Mouse (Mus musculus) heart, postnatal 0 days (tissue): ENCODE results near the gene Psmg4. TPM values are rescaled to one million over a fixed set of nuclear protein-coding genes. Genes with fewer than 3 reads are reported as not detected.
A peak's percentile ranks its signal among the peaks of the same experiment; 100 is the strongest.

Experiments
- ATAC-seq: fragments of 200-750 bp; cut with Nextera tagmentation; 2 replicates; pipeline ENCODE4 v1.8.0; 2017; ENCODE audit warnings: low read depth, moderate number of reproducible peaks, moderate library complexity; ENCODE audit not compliant: insufficient read depth
- DNase-seq: peaks from one replicate; pipeline ENCODE4 v3.0.0-alpha.2; 2016; ENCODE audit warnings: low spot score
- H3K27ac ChIP-seq: fragments of 300-500 bp; sonication (generic); 2 replicates; pipeline ENCODE4 v1.5.1; 2014; ENCODE audit warnings: low read depth, mild to moderate bottlenecking
- H3K27me3 ChIP-seq: fragments of 300-500 bp; sonication (generic); 2 replicates; pipeline ENCODE4 v1.6.1; 2014; ENCODE audit warnings: low read length, mixed read lengths; ENCODE audit not compliant: control insufficient read depth, insufficient read depth
- H3K36me3 ChIP-seq: fragments of 300-500 bp; sonication (generic); replicated peaks from 2 replicates; pipeline ENCODE4 v1.6.1; 2014; ENCODE audit warnings: low read length, mixed read lengths; ENCODE audit not compliant: control insufficient read depth, insufficient read depth
- H3K4me1 ChIP-seq: fragments of 300-500 bp; sonication (generic); 2 replicates; pipeline ENCODE4 v1.6.1; 2014; ENCODE audit warnings: antibody characterized with exemption; ENCODE audit not compliant: control insufficient read depth, insufficient read depth
- H3K4me2 ChIP-seq: fragments of 300-500 bp; sonication (generic); 2 replicates; pipeline ENCODE4 v1.6.1; 2014; ENCODE audit warnings: low read depth, mild to moderate bottlenecking, low read length, moderate library complexity
- H3K4me3 ChIP-seq: fragments of 300-500 bp; sonication (generic); 2 replicates; pipeline ENCODE4 v1.5.1; 2014; ENCODE audit warnings: low read depth, low read length
- H3K9ac ChIP-seq: fragments of 300-500 bp; sonication (generic); replicated peaks from 2 replicates; pipeline ENCODE4 v1.6.1; 2014; ENCODE audit warnings: low read depth, low read length, mixed read lengths
- H3K9me3 ChIP-seq: fragments of 300-500 bp; sonication (generic); replicated peaks from 2 replicates; pipeline ENCODE4 v1.6.1; 2016; ENCODE audit warnings: low read length; ENCODE audit not compliant: control insufficient read depth
- CTCF ChIP-seq: IDR thresholded peaks from 2 replicates; pipeline ENCODE4 v1.5.1; 2016; ENCODE audit warnings: antibody characterized with exemption, control low read depth, low read depth
- EP300 ChIP-seq: IDR thresholded peaks from 2 replicates; pipeline ENCODE4 v1.6.1; 2016; ENCODE audit warnings: antibody characterized with exemption, low read depth
- WGBS: fragments of 180-500 bp; shearing (Covaris S2); extraction: QIAGEN DNeasy Blood & Tissue Kit; methylation state at CpG from one replicate; pipeline ENCODE4 v1.1.7; 2014; 5-methylcytosine and 5-hydroxymethylcytosine counted together
- polyA plus RNA-seq: library from polyadenylated mRNA; unstranded; fragments of >200 nt; fragmentation: Nextera tagmentation; extraction: Ambion mirVana; gene quantifications from 2 replicates; pipeline ENCODE4 v1.2.1, GENCODE M21; 2015
- total RNA-seq: library from RNA; depleted of rRNA; stranded (reverse); fragments of >200 nt; gene quantifications from 2 replicates; pipeline ENCODE4 v1.2.3, GENCODE M21; 2014; ENCODE audit warnings: low replicate concordance

Gene Psmg4
- total and polyA plus RNA-seq, 2 experiments from 2014 or later, result 58.0 to 86.3 TPM

- Histone ChIP-seq H3K4me3 (peak within 1 kb of the TSS; percentile 69), H3K9ac (peak within 1 kb of the TSS; percentile 65), H3K4me1 (peaks cover 22% of the 10 kb centered on the region; the same call in 1 of the 2 replicates), H3K9me3 (no peaks in the 10 kb centered on the region), H3K27me3 (no peaks in the 10 kb centered on the region), H3K27ac (peak within 1 kb of the TSS; percentile 85), H3K4me2 (peak within 1 kb of the TSS; percentile 77), H3K36me3 (peaks cover 4% of the 10 kb centered on the region)
- under 1% methylated on average over 26 of the region's 26 CpGs for WGBS
- TF ChIP-seq CTCF, result no peak
- no peak for TF ChIP-seq EP300
- ATAC-seq, result peak; percentile 90
- peak; percentile 84 for DNase-seq
Measured at GRCm38 (mm10) chr13:34130226-34130731, 32.5 kb upstream of the Psmg4 start, which contains the start of gene Tubb2b. Tubb2b (minus strand) TSS chr13:34130466.

- no peak for TF ChIP-seq EP300
- no peak for TF ChIP-seq CTCF
- H3K27ac ChIP-seq, result peak overlapping the region; percentile 85
- no peaks in the 10 kb centered on the region for H3K27me3 ChIP-seq
- 1% methylated on average over 24 of the region's 24 CpGs for whole genome bisulfite sequencing
- peak overlapping the region; percentile 77 for H3K4me2 ChIP-seq
- H3K9me3 ChIP-seq, result no peaks in the 10 kb centered on the region
- H3K4me1 ChIP-seq, result peaks cover 22% of the 10 kb centered on the region; the same call in 1 of the 2 replicates
- DNase-seq (peak; percentile 81), ATAC-seq (peak; percentile 70)
- H3K4me3 ChIP-seq, result peak overlapping the region; percentile 69
- peak overlapping the region; percentile 65 for H3K9ac ChIP-seq
- H3K36me3 ChIP-seq, result peaks cover 4% of the 10 kb centered on the region; the same call in 1 of the 2 replicates
Measured at GRCm38 (mm10) chr13:34131011-34131707, 31.6 kb upstream of the Psmg4 start.

- H3K36me3 ChIP-seq, result peaks cover under 1% of the 10 kb centered on the region; the same call in 1 of the 2 replicates
- peak overlapping the region; percentile 85 for H3K27ac ChIP-seq
- ATAC-seq, result peak; percentile 58
- H3K4me3 ChIP-seq, result peak overlapping the region; percentile 69
- no peaks in the 10 kb centered on the region for H3K9me3 ChIP-seq
- DNase-seq, result peak; percentile 79
- peaks cover 22% of the 10 kb centered on the region; the same call in 1 of the 2 replicates for H3K4me1 ChIP-seq
- WGBS, result 2% methylated on average over 10 of the region's 10 CpGs
- H3K9ac ChIP-seq, result peak overlapping the region; percentile 28
- H3K27me3 ChIP-seq, result no peaks in the 10 kb centered on the region
- no peak for TF ChIP-seq CTCF
- no peak for TF ChIP-seq EP300
- peak overlapping the region; percentile 77 for H3K4me2 ChIP-seq
Measured at GRCm38 (mm10) chr13:34131708-34132060, 31.1 kb upstream of the Psmg4 start.

DNA sequence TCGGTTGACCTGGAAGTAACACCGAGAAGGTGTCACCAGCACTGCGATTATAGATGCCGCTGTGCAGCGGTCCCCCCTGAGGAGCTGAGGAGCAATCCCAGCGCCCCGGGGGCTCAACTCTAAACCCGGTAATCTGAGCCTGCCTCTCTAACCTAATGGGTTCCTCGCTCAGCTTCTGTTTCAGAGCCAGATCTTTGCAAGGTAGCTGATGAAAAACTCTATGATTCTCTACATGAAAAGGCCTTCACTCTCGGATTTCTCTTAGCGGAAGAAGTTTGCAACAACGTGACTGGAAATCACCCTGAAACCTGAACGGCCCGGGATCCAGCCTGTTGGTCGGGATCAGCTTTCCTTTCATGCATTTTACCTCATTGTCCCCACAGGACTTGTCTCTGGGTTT, 30.5 kb upstream of the Psmg4 start:
- Histone ChIP-seq H3K36me3 (no peaks in the 10 kb centered on the region), H3K9me3 (no peaks in the 10 kb centered on the region), H3K27me3 (no peaks in the 10 kb centered on the region), H3K4me3 (peak overlapping the region; percentile 69), H3K4me1 (peaks cover 22% of the 10 kb centered on the region; the same call in 1 of the 2 replicates), H3K27ac (peak overlapping the region; percentile 85), H3K9ac (no peak overlapping the region; the same call in 1 of the 2 replicates), H3K4me2 (peak overlapping the region; percentile 77)
- WGBS, result 5% methylated on average over 15 of the region's 15 CpGs
- TF ChIP-seq EP300 (no peak), CTCF (no peak)
- ATAC-seq (no peak), DNase-seq (no peak)

- peaks cover 22% of the 10 kb centered on the region; the same call in 1 of the 2 replicates for H3K4me1 ChIP-seq
- no peak overlapping the region for H3K9ac ChIP-seq
- no peaks in the 10 kb centered on the region for H3K9me3 ChIP-seq
- ATAC-seq (no peak), DNase-seq (no peak)
- WGBS, result 48% methylated on average over 6 of the region's 6 CpGs
- no peaks in the 10 kb centered on the region for H3K27me3 ChIP-seq
- no peak for TF ChIP-seq CTCF
- TF ChIP-seq EP300, result no peak
- peak overlapping the region; percentile 69; the same call in 1 of the 2 replicates for H3K4me3 ChIP-seq
- peak overlapping the region; percentile 77 for H3K4me2 ChIP-seq
- H3K27ac ChIP-seq, result peak overlapping the region; percentile 85; the same call in 1 of the 2 replicates
- H3K36me3 ChIP-seq, result no peaks in the 10 kb centered on the region
Measured at GRCm38 (mm10) chr13:34132875-34133274, 29.9 kb upstream of the Psmg4 start.
